Mouse (Mus musculus) lung, adult 18-20 months (tissue): ENCODE measurements around the gene Csdc2.
"Not testable (repeated sequence)": the region's sequence is repeated elsewhere in the genome, so short reads cannot be mapped to it uniquely, and the experiment has no call there.

Source experiments
- DNase-seq, 2 experiments: peaks; one replicate each; pipeline ENCODE4 v3.0.0; 2022; ENCODE audit warnings: mixed read lengths in 2 of 2

The Csdc2 gene

GRCm38 (mm10) chr15:81936679-81937078, at the start of gene Csdc2:
Csdc2 (plus strand) TSS chr15:81936759.
- DNase-seq, result peak in 1 of 2 experiments; percentile 44

- DNase-seq, result peak; percentile 38 to 58
Measured at GRCm38 (mm10) chr15:81886795-81887550, 49.6 kb upstream of the Csdc2 start.

DNA sequence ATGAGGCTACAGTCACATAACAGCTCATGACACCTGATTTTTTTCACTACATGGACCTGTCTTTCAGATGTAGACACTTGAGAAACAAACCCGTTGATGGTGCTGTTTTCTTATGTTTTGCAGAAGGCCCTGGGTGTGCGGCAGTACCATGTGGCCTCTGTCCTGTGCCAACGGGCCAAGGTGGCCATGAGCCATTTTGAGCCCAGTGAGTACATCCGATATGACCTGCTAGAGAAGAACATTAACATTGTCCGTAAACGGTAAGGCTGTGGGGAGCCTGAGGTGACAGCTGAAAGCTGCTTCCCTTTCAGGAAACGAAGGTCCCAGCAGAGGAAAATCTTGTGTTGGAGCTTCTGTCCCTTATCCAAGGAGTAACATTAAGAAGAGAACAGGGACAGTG, 47.4 kb upstream of the Csdc2 start:
- no peak for DNase-seq

DNA sequence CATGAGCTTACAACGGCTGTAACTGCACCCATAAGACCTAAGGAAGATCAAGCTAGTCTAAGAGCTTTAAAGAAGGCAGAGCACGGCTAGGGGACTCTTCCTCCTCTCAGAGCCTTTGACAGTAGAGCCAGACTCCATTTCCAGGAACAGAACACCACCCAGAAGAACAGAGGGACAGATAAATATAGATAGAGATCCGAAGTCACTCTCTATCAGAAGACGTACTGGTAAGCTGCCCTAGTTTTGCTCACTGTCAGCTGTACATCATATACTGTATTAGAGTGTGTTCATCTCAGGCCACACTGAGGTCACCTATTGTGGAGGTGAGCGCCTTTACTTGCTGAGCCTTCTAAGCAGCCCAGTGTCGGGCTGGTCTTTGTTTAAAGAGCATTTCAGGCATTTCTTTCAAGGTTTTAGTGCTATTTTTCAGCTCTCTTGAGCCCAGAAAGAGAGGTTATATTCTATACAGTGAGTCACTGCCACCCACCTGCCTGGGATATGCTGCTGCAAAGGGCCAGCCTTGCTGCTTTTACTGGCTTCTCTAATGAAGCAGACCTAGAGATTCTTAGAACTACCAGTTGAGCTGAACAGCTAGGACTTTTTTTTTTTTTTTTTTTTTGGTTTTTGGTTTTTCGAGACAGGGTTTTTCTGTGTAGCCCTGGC, 45.3 kb upstream of the Csdc2 start:
- no peak for DNase-seq

DNA sequence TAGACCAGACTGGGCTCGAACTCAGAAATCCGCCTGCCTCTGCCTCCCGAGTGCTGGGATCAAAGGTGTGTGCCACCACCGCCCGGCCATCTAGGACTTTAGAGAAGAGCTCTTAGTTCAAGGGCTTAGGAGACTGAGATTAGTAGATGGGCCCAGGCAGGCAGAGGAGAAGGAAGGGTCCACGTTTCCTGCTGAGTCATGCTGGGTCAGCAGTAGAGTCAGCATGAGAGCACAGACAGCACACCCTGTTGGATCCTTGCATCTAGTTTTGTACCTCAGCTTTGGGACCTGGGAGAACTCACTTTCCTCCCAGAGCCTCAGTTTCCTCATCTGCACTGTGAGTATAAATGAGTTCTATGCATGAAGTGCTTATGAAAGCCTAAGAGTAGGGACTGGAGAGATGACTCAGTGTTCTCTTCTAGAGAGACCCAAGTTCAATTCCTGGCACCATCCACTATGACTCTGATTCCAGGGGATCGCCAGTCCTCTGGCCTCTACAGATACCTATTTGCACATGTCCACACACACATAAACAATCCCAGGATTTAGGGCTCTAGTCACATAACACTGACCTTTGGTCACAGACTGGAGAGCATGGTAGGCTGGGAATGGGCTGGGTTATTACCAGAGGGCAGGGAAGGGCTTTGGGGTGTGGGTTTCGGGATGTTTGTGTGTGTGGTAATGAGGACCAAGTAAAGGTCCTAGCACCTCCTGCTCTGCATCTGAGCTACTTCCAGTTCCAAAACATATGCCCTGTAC, 44.6 kb upstream of the Csdc2 start:
- no peak for DNase-seq

- DNase-seq, result peak; percentile 85 to 91
Measured at GRCm38 (mm10) chr15:81894002-81894401, 42.6 kb upstream of the Csdc2 start.

GRCm38 (mm10) chr15:81896407-81896806, 40.2 kb upstream of the Csdc2 start:
- DNase-seq, result no peak

- no peak for DNase-seq
Measured at GRCm38 (mm10) chr15:81897607-81898285, 38.8 kb upstream of the Csdc2 start.

GRCm38 (mm10) chr15:81898751-81899150, 37.8 kb upstream of the Csdc2 start:
- no peak for DNase-seq

GRCm38 (mm10) chr15:81904939-81905338, 31.6 kb upstream of the Csdc2 start:
- peak; percentile 66 to 74 for DNase-seq

- peak in 1 of 2 experiments; percentile 21 for DNase-seq
Measured at GRCm38 (mm10) chr15:81907953-81908352, 28.6 kb upstream of the Csdc2 start.

DNA sequence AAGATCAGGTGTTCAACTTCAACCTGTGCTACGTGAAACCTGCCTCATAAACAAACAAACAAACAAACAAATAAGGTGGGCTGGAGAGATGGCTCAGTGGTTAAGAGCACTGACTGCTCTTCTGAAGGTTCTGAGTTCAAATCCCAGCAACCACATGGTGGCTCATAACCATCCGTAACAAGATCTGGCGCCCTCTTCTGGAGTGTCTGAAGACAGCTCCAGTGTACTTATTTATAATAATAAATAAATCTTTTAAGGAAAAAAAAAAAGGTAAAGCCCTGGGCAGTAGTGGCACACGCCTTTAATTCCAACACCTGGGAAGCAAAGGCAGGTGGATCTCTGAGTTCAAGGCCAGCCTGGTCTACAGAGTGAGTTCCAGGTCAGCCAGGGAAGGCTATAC, 27.8 kb upstream of the Csdc2 start:
- DNase-seq, result not testable (repeated sequence)

DNA sequence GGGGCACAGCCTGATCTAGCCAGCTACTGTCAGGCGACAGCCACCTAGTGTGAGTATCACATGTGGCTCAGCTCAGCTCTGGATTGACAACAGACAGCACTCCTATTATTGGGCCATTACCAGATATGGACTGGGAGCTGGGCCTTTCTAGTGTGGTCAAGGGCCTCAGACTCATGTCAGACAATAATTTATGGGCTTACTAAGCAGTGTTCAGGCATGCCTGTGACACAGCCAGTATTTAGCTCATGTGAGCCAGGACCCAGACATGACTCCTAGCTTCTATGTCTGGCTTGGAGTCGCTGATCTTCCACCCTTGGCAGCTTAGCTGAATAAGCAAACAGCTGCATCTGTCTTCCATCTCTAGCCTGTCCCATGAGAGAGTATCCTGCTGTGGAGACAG, 24.1 kb upstream of the Csdc2 start:
- DNase-seq, result no peak

- DNase-seq, result no peak
Measured at GRCm38 (mm10) chr15:81914668-81915067, 21.9 kb upstream of the Csdc2 start.

DNA sequence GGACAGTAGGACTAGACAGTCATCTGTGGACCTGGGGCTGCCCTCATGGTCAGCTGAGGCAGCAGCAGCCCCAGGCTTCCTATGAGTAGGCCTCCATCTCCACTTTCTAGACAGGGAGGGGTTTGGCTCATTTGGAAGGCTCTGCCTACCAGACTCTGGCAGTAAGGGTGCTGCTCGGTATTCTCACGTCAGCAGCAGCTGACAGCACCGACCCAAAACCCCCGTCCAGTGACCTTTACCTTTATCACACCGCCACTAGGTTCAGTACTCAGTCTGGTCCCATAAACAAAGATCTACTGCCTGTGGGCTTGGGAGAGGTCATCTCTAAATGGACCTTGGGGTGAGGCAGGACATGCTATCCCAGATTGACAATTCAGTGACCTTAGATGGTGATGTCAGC, 20.9 kb upstream of the Csdc2 start:
- no peak for DNase-seq

- DNase-seq, result no peak
Measured at GRCm38 (mm10) chr15:81917201-81917600, 19.4 kb upstream of the Csdc2 start.

DNA sequence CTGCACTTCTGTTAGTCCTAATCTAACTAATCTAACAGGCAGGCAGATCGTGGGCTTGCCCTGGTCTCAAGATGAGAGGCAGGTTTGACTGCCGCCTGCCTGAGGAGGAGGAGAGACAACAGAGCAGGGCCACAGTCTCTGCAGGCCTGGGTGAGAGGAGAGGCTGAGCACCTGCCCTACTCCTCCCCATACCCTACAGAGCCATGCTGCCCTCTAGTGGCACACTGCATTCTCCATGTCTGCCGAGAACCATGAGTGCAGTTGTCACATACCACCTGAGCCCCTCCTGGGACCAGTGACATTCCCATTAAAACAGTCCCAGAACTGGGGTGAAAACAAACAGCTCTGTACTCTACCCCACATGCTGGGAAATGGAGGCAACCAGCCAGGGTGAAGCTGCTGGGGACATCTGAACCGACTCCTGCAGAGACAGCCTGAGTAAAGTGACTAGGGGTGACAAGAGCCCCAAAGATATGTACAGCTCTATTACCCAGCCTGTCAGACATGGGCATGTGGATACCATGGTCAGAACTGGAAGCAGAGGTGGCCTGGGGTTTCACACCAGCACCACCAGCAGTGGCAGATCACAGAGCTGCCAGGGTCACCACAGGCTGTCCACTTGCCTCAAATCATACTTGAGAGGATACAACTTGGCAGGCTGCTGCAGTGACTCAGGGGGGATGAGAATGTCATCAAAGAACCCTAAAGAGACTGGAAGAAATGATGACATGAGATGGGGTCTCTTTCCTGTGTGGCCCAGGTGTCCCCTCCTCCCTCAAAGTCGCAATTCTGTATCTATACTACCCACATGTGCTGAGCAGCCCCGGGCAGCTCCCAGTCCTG, 18.7 kb upstream of the Csdc2 start:
- peak; percentile 62 to 70 for DNase-seq

- no peak for DNase-seq
Measured at GRCm38 (mm10) chr15:81919062-81919461, 17.5 kb upstream of the Csdc2 start.

DNA sequence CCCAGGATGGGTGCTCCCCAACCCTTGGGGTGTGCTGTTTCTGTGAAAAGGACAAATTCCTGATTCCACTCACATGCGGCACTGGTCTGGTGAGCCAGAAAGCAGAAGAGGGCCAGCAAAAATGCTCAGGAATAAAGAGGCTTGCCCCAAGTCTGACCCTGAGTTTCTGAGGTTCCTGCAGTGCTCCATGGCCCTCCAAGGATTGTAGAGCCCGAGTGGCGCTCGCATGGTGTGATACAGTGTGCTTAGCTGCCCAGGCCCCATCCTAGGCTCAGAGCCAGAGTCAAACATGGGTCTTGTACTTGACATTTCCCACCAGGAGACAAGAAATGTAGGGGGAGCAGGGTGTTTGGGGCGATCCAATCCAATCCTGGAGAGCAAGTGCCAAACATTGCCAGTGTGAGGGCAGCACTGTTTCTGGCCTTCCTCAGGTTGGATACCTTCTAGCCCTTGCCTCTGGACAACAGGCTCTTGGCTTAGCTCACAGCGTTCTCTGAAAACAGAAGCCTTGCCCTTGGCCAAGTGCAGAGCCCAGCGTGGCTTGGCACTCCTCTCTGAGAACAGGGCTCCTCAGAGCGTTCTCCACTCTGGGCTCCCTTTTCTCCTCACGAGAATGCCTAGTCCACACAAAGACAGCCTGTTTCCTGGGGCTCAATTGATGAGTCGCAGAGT, 15.9 kb upstream of the Csdc2 start:
- no peak for DNase-seq

DNA sequence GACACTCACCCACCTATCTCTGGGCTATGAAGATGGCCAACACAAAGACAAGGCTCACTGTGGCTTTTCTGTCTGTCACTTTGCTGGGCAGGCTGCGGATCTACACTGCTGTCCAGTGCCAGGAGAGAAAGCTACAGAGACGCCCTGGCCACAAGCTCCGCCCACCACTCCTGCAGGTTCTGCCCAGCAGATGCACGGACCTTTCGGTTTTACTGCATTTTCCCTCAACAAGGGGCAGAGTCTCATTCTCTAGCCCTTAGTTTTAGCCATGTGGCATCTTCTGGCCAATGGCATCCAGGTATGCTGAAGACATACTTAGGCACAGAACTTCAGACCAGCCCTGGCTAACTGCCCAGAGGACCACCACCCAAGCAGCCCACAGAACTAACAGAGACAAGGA, 15.3 kb upstream of the Csdc2 start:
- no peak for DNase-seq

DNA sequence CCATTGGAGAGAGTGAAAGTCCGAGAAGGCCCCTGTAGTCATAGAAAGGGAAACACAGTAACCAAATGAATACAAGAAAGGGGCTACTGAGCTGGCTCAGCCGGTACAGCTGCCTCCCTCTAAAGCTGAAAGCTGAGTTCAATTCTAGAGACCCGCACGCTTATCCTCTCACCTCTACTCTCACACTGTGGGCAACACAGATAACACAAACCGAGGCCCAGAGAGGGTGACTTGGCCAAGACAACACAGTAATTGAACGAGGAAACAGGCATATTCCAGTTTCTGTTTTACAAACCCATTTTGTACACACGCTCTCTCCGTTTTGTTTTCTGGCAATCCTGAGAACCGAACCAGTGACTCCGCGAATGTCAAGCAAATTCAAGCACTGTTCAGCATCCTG, 11.6 kb upstream of the Csdc2 start:
- DNase-seq, result no peak
